Mouse (Mus musculus): ENCODE measurements around the gene Hunk. TPM values are rescaled to one million over a fixed set of nuclear protein-coding genes. Genes with fewer than 3 reads are reported as not detected.

Gene Hunk
- total RNA-seq, 1 experiment from 2014 or later = 0.47 TPM

DNA sequence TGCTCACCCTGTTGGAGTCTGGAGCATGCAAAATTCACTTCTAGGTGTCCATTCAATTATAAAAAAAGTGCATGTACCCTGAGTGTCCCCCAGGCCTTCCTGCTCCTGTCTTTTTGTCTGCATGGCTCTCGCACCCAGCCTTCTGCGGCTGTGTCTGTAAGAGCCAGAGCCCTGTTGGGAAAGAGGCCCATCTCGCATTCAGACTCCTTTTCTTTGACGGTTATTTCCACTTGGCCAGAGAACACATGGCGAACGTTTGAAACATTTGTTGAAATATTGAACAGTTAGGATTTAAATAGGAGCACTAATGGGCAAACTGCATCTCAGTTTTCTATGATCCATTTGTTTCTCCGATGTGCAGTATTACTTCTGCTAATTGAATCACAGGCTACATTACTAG is 99.3 kb downstream of the Hunk start:
- ATAC-seq (ENCODE audit: extremely low read depth, insufficient number of reproducible peaks, low FRiP score, poor library complexity, severe bottlenecking) = no peak

DNA sequence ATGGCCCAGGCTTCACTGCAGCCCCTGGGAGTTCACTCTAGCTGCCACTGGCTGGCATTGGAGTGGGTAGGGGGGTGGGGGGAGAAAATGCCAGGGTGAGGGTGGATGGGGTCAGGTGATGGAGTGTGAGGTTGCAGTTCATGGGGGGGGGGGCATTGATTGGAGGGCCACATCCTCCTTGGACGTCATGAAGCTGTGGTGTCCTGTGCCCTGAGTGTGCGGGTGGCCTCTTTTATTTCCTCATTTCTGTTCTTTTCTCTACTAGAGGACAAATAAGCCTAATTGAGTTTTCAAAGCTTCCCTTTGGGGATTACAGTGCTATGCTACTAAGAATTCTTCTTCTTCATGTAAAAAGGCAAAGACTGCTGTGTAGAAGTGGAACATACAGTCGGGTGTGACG is 99.8 kb downstream of the Hunk start:
- ATAC-seq (ENCODE audit: extremely low read depth, insufficient number of reproducible peaks, low FRiP score, poor library complexity, severe bottlenecking) = no peak

DNA sequence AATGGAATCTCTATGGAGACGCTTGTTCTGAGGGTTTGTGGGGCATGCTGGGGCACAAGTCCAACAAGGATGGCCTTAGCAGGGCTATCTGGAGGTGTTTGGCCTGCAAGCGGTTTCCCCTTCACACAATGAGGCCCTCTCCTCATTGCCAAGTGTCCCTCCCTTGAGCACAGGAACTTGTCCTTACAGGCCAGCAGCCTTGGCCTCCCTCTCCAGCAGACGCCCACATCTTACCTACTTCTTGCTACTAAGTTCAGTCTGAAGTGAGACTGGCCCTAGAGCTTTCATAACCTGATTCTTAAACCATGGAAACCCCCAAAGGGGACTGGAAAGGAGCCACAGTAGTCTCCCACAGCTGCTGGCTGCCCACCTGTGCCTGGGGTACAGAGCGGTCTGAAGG is 104.3 kb downstream of the Hunk start:
- no peak for ATAC-seq (ENCODE audit: extremely low read depth, insufficient number of reproducible peaks, low FRiP score, poor library complexity, severe bottlenecking)

DNA sequence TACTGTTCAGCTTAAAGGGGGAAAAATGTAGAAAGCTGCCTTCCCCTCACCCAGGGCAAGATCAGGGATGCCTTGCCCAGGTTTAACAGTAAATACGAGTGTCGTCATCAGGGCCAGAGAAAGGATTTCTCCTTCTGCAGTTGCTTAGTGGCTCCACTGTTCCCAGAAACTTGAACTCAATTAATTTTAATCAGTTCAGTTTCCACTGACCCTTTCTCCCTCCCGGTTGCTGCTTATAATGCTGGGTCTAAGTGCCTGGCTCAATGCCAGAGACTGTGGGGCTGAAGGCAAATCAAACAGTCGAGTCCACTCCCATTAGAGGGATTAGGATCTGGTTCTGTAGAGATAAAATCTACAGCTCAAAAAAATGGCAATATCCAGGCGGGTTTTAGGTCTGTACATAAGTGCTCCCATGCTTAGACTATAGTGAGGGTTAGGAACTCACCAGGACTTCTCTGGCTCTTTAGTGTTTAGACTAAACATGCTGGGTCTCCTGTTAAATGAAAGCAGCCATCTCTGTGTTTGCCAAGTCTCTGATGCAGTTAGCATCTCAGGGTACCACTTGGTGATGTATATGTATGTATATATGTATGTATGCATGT is 106.2 kb downstream of the Hunk start:
- ATAC-seq (ENCODE audit: extremely low read depth, insufficient number of reproducible peaks, low FRiP score, poor library complexity, severe bottlenecking) = no peak

DNA sequence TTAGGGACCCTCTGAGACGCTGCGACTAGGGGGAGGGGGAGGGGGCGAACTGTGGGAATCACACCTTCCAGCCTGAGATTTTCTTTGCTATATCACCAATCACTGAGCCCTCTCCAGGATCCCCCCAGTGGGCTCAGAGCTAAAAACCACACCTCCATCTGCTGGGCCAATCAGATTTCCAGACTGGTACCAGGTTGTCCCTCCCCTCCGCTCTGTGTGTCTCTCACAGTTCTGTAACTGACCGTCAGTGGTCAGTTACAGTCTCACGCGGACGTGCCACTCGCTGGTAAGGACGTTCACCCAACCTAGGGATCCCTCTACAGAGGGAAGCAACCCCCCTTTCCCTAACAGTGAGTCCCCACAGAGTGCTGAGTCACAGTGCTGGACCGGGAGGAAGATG is 111.1 kb downstream of the Hunk start:
- no peak for ATAC-seq (ENCODE audit: extremely low read depth, insufficient number of reproducible peaks, low FRiP score, poor library complexity, severe bottlenecking)

DNA sequence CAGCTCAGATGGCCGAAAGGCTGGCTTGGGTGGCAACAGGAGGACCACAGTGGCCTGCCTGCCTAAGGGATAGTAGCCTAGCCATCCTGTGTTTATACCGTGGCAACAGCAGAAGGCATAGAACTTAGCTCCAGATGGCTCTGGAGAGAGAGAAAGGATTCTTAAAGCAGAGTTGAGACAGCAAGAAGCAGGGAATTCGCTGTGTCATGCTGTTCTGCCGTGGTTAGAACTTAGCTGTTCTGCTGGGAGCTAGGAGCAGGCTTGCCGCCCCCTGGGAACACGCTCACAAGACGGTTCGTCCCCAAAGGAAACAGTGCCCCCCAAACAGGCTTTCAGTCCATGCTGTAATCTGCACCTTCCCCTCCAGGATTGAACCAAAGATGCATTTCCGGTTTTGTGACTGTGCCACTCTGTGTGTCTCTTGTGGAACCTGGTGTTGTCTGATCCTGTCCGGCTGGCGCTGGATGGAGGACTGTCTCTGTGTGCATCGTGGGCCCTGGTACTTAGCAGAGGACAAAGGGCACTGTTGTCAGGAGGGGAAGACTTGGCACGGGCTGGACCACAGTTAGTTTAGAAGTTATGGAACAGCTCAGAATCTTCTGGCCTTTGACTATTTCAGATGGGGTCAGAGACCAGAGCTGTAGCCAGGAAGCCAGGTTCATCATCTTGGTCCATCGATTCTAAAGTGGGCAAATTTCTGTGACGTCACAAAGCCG is 112.1 kb downstream of the Hunk start:
- ATAC-seq (ENCODE audit: extremely low read depth, insufficient number of reproducible peaks, low FRiP score, poor library complexity, severe bottlenecking) = no peak

DNA sequence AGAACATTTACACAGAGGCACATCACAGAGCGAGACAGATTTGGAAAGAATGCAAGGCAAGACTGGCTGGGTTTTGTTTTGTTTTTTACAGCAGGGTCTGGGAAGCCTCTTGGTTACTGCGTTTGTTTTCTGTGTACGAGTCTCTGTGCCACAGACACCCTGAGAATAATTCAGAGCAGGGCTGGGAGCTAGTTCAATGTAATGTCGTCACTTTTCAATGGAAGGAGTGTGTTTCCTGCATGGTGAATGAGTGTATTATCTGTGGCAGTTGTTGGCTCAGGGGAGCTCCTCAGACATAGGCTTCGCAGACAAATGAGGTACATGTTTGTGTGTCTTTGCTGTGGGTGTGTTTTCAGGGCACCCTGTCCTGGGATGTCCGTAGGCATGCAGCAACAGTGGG is 115.0 kb downstream of the Hunk start:
- no peak for ATAC-seq (ENCODE audit: extremely low read depth, insufficient number of reproducible peaks, low FRiP score, poor library complexity, severe bottlenecking)

DNA sequence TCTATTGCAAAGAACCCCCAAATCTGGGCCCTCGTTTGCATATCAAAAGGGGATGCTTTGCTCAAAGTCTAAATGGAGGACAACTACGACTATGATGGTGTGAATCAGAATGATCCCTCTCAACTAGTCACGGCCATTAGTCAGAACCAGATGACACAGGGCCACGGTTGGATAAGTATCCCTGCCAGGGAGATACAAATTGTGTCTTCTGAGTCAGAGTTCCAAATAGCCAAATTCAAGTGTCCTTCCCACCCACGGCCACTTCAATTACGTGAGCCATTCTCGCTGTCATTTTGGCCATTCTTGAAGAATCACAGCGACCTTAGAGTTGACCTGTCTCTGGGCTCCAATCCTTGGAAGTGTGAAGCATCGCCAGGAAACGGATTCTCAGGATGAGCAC is 119.4 kb downstream of the Hunk start:
- no peak for ATAC-seq (ENCODE audit: extremely low read depth, insufficient number of reproducible peaks, low FRiP score, poor library complexity, severe bottlenecking)

DNA sequence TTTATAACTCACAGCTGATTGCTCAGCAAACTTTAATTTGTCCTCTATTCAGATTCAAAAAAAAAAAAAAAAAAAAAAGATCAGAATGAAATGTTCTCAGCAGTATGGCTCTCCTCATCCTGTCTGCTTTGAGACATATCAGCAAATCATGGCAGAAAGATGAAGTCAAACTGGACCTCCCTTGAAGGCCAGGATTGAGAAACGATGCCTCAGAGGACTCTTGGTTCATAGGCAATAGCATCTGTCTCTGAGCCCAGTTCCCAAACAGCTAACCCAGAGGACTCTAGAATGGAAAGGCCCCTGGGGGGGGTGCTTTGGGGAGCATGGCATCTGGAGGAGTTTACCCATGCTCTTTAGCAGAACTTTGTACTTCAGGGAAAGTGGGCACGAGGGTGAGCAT is 119.9 kb downstream of the Hunk start:
- no peak for ATAC-seq (ENCODE audit: extremely low read depth, insufficient number of reproducible peaks, low FRiP score, poor library complexity, severe bottlenecking)

DNA sequence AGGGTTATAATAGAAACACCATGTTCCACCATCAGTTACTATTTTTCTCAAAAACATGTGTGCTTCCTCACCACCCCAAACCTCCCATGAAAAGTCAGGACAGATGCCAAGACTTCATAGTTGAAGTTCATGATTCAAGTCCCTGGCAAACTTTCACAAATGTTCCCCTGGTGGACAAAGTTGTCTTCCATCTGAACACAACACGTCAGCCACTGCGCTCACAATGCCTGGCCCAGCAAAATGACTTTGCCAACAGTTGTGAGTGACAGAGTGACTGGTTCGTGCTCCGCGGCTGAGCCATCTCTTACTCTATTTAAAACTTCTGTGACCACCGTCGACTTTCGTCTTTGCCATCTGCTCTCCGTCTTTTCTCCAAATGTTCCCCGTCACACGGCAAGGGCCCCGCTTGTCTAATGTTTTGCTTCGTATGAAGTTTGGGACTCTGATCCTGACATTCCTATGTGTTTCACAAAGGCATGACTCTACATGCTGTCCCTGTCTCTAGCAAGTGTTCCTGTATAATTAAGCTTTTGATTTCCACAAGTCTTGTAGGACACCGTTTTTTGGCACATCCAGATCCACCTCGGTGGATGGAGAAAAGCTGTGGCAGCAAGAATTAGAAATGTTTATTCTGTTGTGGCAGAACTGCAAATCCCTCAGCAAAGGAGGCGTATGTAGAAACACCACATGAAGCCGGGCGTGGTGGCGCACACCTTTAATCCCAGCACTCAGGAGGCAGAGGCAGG is 125.9 kb downstream of the Hunk start:
- no peak for ATAC-seq (ENCODE audit: extremely low read depth, insufficient number of reproducible peaks, low FRiP score, poor library complexity, severe bottlenecking)

DNA sequence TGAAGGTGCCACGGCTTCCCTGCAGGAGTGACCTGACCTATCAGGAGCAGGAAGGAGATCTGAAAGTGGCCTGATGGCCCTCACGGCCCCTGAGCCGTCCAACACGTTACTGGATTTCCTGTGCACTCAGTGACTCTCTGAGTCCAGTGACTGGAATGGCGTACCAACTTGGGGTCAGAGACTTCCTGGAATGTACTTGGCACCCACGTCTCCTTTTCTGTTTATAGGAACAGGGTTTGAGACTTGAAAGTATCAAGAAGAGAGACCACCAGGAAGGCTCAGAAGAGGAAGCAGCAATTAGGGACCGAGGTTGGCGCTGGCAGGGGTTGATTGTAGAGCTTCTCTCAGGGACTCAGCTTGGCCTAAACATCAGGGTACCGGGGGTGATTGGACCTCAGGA is 131.2 kb downstream of the Hunk start:
- no peak for ATAC-seq (ENCODE audit: extremely low read depth, insufficient number of reproducible peaks, low FRiP score, poor library complexity, severe bottlenecking)

DNA sequence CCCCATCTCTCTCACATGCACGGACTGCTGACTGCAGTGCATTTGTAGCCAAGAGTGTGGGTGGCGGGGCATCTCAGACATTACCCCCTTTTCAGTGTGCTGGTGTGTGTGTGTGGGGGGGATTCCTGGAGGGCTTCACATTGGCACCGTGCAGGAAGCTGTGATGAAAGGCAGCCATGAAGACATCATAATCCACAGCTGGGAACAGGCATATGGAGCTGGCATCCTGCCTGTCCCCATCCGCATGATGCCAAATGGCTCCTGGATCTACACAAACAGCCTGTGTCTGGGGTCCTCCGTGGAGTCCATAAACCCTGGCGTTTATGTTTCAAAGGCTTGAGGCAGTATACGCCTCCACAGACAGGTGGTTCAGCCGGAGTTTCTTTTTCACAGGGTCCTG is 132.4 kb downstream of the Hunk start:
- ATAC-seq (ENCODE audit: extremely low read depth, insufficient number of reproducible peaks, low FRiP score, poor library complexity, severe bottlenecking) = no peak

DNA sequence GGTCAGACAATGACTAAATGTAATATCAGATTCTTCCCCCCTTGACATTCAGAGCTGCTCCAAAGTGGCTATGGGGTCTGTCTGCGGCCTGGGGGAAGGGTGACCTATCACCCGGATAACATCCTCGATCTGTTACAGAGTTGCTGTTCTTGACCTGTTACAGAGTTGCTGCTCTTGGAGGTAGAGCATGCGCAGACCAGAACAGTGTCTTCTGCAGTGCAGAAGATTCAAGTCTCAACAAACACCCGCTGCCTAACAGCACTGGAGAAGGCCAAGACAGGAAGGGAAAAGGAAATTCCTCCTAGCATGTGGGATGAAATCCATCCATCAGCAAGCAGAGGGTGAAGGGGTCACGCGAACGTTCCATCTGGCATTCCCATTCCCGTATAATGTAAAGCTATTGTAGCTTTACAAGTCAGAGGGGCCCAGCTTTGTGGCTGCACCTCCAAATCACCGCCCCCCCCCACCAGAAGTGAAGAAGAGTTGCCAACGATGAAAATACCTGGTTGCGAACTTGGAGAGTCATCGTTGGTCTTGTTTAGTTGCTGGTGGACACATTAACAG is 133.0 kb downstream of the Hunk start:
- no peak for ATAC-seq (ENCODE audit: extremely low read depth, insufficient number of reproducible peaks, low FRiP score, poor library complexity, severe bottlenecking)

DNA sequence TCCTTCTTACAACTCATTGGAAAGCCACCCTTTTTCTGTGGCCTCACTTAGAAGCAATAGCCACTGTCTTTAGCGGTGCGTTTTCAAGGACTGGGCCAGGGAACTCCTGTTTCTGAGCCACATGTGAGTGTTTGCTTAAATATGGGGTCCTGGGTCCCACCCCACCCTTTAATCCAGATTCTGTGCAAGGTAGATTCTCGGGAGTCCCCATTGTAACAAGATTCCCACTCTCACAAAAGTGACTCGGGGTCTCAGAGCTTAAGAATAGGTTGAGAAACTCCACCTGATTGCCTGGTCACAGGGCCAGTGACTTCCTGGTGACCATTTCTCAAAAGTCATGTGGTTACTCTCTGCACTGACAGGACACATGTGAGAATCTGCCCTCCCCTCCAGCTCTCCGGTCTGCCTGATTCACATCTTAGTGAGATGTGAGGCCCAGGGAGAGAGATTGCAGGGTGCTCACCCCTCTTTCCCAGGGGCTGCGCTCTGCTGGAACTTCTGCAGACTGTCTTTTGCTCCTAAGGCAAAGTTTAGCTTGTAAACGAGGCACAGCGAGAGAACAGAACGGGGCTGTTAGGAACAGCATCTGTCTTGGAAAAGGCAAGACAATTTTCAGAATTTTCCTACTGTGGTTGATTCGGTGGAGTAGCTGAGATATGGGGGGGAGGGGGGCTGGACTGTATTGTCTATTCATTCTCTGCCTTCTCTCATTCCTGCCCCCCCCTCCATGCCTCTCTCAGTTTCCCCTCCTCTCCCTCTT is 135.6 kb downstream of the Hunk start:
- ATAC-seq (ENCODE audit: extremely low read depth, insufficient number of reproducible peaks, low FRiP score, poor library complexity, severe bottlenecking) = no peak

DNA sequence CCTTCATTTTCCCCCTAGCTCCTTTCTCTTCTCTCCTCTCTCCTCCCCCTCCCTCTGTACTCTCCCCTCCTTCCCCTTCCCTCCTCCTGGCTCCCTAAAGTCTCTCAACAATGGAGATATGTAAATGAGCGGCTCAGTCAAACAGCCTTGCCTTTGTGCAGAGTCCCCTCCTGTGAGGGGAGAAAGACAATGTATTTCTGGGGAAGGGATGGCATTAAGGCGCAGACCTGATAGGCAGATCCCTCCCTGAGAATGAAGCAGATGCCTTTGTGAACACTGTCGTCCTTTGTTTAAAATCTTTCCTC is 136.1 kb downstream of the Hunk start:
- no peak for ATAC-seq (ENCODE audit: extremely low read depth, insufficient number of reproducible peaks, low FRiP score, poor library complexity, severe bottlenecking)

DNA sequence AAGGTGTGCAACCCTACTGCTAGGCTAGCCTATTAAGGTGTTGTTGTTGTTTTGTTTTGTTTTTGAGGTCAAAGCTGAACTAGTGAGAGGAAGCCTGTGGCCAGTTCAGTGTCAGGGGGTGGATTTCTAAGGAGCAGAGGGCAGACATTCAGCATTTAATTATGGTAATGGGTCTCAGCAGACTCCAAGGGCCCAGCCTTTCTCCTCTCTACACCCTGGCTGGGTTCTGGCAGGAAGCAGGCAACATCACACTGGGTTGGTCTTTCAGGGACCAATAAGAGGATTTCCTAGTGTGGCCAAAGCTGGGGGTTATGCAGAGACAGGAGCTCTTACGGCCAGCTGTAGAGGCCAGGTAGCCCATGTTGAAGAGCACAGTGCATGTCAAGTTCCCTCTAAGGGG is 136.8 kb downstream of the Hunk start:
- ATAC-seq (ENCODE audit: extremely low read depth, insufficient number of reproducible peaks, low FRiP score, poor library complexity, severe bottlenecking) = no peak

DNA sequence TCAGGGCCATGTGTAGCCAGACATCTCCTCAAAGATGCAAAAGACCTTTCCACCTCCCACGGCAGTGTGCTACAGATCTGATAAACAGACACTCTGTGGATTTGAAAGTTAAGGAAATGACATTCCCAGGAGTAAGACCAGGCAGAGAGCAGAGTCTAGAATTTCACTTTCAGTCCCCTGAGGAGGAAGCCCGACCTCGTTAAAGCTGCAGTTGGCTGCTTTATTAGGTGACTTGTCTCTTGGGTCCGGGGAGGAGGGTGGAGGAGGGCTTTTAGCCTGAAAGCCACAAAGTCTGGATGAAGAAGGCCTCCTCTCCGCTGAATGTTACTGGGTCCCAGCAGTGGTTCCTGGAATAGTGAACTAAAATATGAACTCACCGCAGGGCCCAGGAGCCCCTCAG is 137.6 kb downstream of the Hunk start:
- ATAC-seq (ENCODE audit: extremely low read depth, insufficient number of reproducible peaks, low FRiP score, poor library complexity, severe bottlenecking) = no peak

DNA sequence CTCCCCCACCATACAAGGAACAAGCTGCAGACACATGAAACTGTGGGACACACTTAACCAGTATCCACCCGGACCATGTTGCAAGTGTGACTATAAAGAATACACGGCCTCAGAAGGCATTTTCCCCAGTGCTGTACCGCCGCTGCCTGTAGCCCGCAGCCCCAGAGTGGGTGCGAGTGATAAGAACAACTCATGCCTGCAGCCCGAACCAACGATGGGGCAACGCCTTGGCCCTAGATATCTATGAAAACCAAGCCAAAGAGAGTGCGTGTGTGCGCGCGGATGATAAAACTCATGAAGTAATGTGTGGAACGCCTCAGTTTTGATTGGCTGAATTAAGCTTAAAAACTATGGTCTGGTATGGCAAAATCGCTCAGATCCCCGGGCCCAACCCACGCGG is 138.1 kb downstream of the Hunk start:
- no peak for ATAC-seq (ENCODE audit: extremely low read depth, insufficient number of reproducible peaks, low FRiP score, poor library complexity, severe bottlenecking)

DNA sequence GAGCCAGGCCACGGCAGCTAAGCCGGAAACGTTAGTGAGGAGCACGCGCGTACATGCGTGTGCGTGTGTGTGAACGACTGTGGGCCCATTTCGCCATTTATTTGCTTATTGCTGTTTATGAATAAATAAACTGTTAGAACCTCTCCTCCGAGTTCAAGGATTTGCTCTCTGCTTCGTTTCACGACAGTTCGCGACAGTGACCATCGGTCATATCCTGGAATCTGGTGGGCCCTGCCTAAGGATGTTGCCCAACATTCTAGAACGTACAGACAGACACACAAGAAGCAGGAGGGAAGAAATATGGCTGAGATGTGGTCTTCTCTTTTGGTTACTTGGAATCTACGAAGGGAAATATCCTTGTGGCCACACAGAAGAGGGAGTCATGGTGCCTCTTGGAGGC is 138.6 kb downstream of the Hunk start:
- ATAC-seq (ENCODE audit: extremely low read depth, insufficient number of reproducible peaks, low FRiP score, poor library complexity, severe bottlenecking) = no peak

All from neutrophil, adult 5-6 weeks (primary cell).